Mouse (Mus musculus) C2C12 (cell line): Measurements from ENCODE around the gene Pld4.

Source experiments
- CEBPB ChIP-seq: IDR thresholded peaks from one replicate; pipeline ENCODE4 v1.6.1; 2011; ENCODE audit warnings: low read depth, mild to moderate bottlenecking, control low read depth, moderate library complexity
- CTCF ChIP-seq: IDR thresholded peaks from one replicate; pipeline ENCODE4 v1.5.1; 2011; ENCODE audit not compliant: control insufficient read depth, insufficient read depth, insufficient read length
- MAX ChIP-seq: IDR thresholded peaks from one replicate; pipeline ENCODE4 v1.6.1; 2011; ENCODE audit warnings: mild to moderate bottlenecking, control low read depth

- TF ChIP-seq CTCF = no peak
- TF ChIP-seq CEBPB = no peak
- TF ChIP-seq MAX = no peak
Observed at GRCm38 (mm10) chr12:112746461-112746807, 14.0 kb upstream of the Pld4 start.
